Mouse (Mus musculus): ENCODE data around the gene Mettl15.
"Not testable (repeated sequence)": the region's sequence is repeated elsewhere in the genome, so short reads cannot be mapped to it uniquely, and the experiment has no call there.

The Mettl15 gene

GRCm38 (mm10) chr2:109280600-109281340, at the start of gene Mettl15, which contains the start of gene Kif18a:
Mettl15 (minus strand) TSS chr2:109280748.
Kif18a (plus strand) TSS chr2:109280738.
- peak; percentile 94 for DNase-seq

- DNase-seq = no peak
Observed at GRCm38 (mm10) chr2:109311369-109311768, 30.8 kb upstream of the Mettl15 start.

GRCm38 (mm10) chr2:109303638-109304037, 23.1 kb upstream of the Mettl15 start:
- DNase-seq = no peak

GRCm38 (mm10) chr2:109302234-109302633, 21.7 kb upstream of the Mettl15 start:
- DNase-seq = no peak

- no peak for DNase-seq
Observed at GRCm38 (mm10) chr2:109298160-109298559, 17.6 kb upstream of the Mettl15 start.

GRCm38 (mm10) chr2:109296264-109296663, 15.7 kb upstream of the Mettl15 start:
- DNase-seq = no peak

GRCm38 (mm10) chr2:109289327-109289726, 8.8 kb upstream of the Mettl15 start:
- no peak for DNase-seq

- DNase-seq = no peak
Observed at GRCm38 (mm10) chr2:109284121-109284520, 3.6 kb upstream of the Mettl15 start.

- DNase-seq = no peak
Observed at GRCm38 (mm10) chr2:109281341-109281690, 768 bp upstream of the Mettl15 start.

GRCm38 (mm10) chr2:109280272-109280599, 312 bp downstream of the Mettl15 start:
- DNase-seq = no peak

GRCm38 (mm10) chr2:109278036-109278435, 2.5 kb downstream of the Mettl15 start:
- peak; percentile 10 for DNase-seq

GRCm38 (mm10) chr2:109277593-109277992, 3.0 kb downstream of the Mettl15 start:
- no peak for DNase-seq

- DNase-seq = no peak
Observed at GRCm38 (mm10) chr2:109273098-109273497, 7.5 kb downstream of the Mettl15 start.

- DNase-seq = no peak
Observed at GRCm38 (mm10) chr2:109262779-109263178, 17.8 kb downstream of the Mettl15 start.

- no peak for DNase-seq
Observed at GRCm38 (mm10) chr2:109241947-109242346, 38.6 kb downstream of the Mettl15 start.

- no peak for DNase-seq
Observed at GRCm38 (mm10) chr2:109235741-109236140, 44.8 kb downstream of the Mettl15 start.

GRCm38 (mm10) chr2:109233876-109234275, 46.7 kb downstream of the Mettl15 start:
- no peak for DNase-seq

GRCm38 (mm10) chr2:109230443-109230842, 50.1 kb downstream of the Mettl15 start:
- DNase-seq = no peak

GRCm38 (mm10) chr2:109227196-109227595, 53.4 kb downstream of the Mettl15 start:
- no peak for DNase-seq

GRCm38 (mm10) chr2:109221470-109221869, 59.1 kb downstream of the Mettl15 start:
- DNase-seq = no peak

- not testable (repeated sequence) for DNase-seq
Observed at GRCm38 (mm10) chr2:109216678-109217077, 63.9 kb downstream of the Mettl15 start.

- not testable (repeated sequence) for DNase-seq
Observed at GRCm38 (mm10) chr2:109210641-109211040, 69.9 kb downstream of the Mettl15 start.

GRCm38 (mm10) chr2:109208032-109208431, 72.5 kb downstream of the Mettl15 start:
- DNase-seq = no peak

- DNase-seq = no peak
Observed at GRCm38 (mm10) chr2:109182993-109183392, 97.6 kb downstream of the Mettl15 start.

- DNase-seq = no peak
Observed at GRCm38 (mm10) chr2:109158509-109158908, 122.0 kb downstream of the Mettl15 start.

All from right cerebral cortex, postnatal 4 days (tissue).